Mouse (Mus musculus) neural tube, embryonic 13.5 days (tissue): ENCODE measurements around the gene Myo1h. TPM values are rescaled to one million over a fixed set of nuclear protein-coding genes. Genes with fewer than 3 reads are reported as not detected.

Source experiments
- ATAC-seq: fragments of 200-750 bp; cut with Nextera tagmentation; 2 replicates; pipeline ENCODE4 v1.8.0; 2017; ENCODE audit warnings: low read depth, mild to moderate bottlenecking, moderate TSS enrichment, moderate library complexity
- H3K27ac ChIP-seq: fragments of 300-500 bp; sonication (generic); replicated peaks from 2 replicates; pipeline ENCODE4 v1.5.1; 2015; ENCODE audit warnings: moderate library complexity, mild to moderate bottlenecking, inconsistent platforms
- H3K27me3 ChIP-seq: fragments of 300-500 bp; sonication (generic); 2 replicates; pipeline ENCODE4 v1.6.1; 2015; ENCODE audit warnings: mild to moderate bottlenecking, inconsistent platforms
- H3K36me3 ChIP-seq: fragments of 300-500 bp; sonication (generic); 2 replicates; pipeline ENCODE4 v1.6.1; 2015; ENCODE audit warnings: mild to moderate bottlenecking, inconsistent platforms
- H3K4me1 ChIP-seq: fragments of 300-500 bp; sonication (generic); replicated peaks from 2 replicates; pipeline ENCODE4 v1.6.1; 2015; ENCODE audit warnings: inconsistent platforms
- H3K4me2 ChIP-seq: fragments of 300-500 bp; sonication (generic); 2 replicates; pipeline ENCODE4 v1.6.1; 2015; ENCODE audit warnings: inconsistent platforms, mild to moderate bottlenecking, moderate library complexity
- H3K4me3 ChIP-seq: fragments of 300-500 bp; sonication (generic); 2 replicates; pipeline ENCODE4 v1.5.1; 2015; ENCODE audit warnings: mild to moderate bottlenecking, inconsistent platforms
- H3K9ac ChIP-seq: fragments of 300-500 bp; sonication (generic); 2 replicates; pipeline ENCODE4 v1.6.1; 2015; ENCODE audit warnings: moderate library complexity, mild to moderate bottlenecking, inconsistent platforms
- H3K9me3 ChIP-seq: fragments of 300-500 bp; sonication (generic); 2 replicates; pipeline ENCODE4 v1.6.1; 2016; ENCODE audit warnings: inconsistent platforms
- WGBS: fragments of 180-500 bp; shearing (Covaris S2); methylation state at CpG from one replicate; pipeline ENCODE4 v1.1.7; 2015; 5-methylcytosine and 5-hydroxymethylcytosine counted together
- polyA plus RNA-seq: library from polyadenylated mRNA; unstranded; fragments of >200 nt; fragmentation: Nextera tagmentation; extraction: Ambion mirVana; gene quantifications from 2 replicates; pipeline ENCODE4 v1.2.1, GENCODE M21; 2015

Gene Myo1h
- polyA plus RNA-seq: 0.38 and 0.59 TPM in 2 replicates

- no peak within 1 kb of the TSS for H3K4me3 ChIP-seq
- no peaks in the 10 kb centered on the region for H3K9me3 ChIP-seq
- 0 out of 2 replicates have a peak within 1 kb of the TSS, but pooled peaks have one; percentile 34 for H3K9ac ChIP-seq
- no peak for ATAC-seq
- H3K4me1 ChIP-seq: peaks cover 19% of the 10 kb centered on the region
- H3K36me3 ChIP-seq: no peaks in the 10 kb centered on the region
- no peak within 1 kb of the TSS for H3K27ac ChIP-seq
- 45% methylated on average over 13 of the region's 13 CpGs for WGBS
- H3K27me3 ChIP-seq: peaks cover 89% of the 10 kb centered on the region
- H3K4me2 ChIP-seq: no peak within 1 kb of the TSS
Measured at GRCm38 (mm10) chr5:114288874-114289273, at the start of gene Myo1h. Gene Myo1h, plus strand, starts transcription at chr5:114289166.

DNA sequence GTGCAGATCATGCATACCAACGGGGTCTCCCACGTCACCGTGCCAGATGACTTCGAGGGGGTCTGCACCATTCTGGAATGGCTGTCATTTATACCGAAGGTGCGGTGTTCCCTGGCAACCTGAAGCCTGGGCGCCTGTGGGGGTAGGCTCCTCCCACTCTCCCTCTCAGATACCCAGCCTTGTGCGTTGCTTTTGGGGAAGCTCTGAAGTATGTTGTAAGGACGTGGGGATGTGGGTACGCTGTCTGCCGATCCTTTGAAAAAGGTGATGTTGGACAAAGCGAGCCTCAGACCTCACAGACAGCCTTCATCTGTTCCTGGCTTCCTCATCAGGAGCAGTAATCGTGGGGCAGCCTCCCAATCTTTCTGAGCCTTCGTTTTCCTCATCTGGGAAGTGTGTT, 49.2 kb upstream of the Myo1h start:
- Histone ChIP-seq H3K36me3 (no peaks in the 10 kb centered on the region), H3K4me1 (no peaks in the 10 kb centered on the region), H3K9me3 (no peaks in the 10 kb centered on the region), H3K9ac (no peak overlapping the region), H3K27me3 (no peaks in the 10 kb centered on the region), H3K4me2 (no peak overlapping the region), H3K27ac (no peak overlapping the region), H3K4me3 (no peak overlapping the region)
- 56% methylated on average over 14 of the region's 14 CpGs for WGBS
- ATAC-seq: no peak

DNA sequence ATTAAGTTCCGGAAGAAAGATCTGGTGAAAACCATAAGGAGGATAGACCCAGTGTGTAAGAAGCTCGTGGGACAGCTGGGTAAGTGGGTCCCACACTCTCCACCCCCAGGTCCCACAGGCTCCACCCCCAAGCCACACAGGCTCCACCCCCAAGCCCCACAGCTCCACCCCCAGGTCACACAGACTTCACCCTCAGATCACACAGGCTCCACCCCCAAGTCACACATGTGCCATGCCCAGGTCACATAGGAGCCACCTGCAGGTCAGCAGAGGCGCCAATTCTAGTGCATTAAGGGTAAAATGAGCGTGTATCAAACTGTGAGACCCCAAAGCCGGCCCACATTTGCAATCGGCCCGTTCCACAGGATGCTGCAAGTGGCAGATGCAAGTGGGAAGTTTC, 42.5 kb upstream of the Myo1h start:
- H3K4me1 ChIP-seq: peaks cover 8% of the 10 kb centered on the region
- no peak overlapping the region for H3K9ac ChIP-seq
- no peak overlapping the region for H3K27ac ChIP-seq
- no peaks in the 10 kb centered on the region for H3K9me3 ChIP-seq
- H3K36me3 ChIP-seq: no peaks in the 10 kb centered on the region
- ATAC-seq: no peak
- WGBS: 82% methylated on average over 7 of the region's 7 CpGs
- no peak overlapping the region for H3K4me3 ChIP-seq
- peaks cover 20% of the 10 kb centered on the region; the same call in 1 of the 2 replicates for H3K27me3 ChIP-seq
- no peak overlapping the region for H3K4me2 ChIP-seq

DNA sequence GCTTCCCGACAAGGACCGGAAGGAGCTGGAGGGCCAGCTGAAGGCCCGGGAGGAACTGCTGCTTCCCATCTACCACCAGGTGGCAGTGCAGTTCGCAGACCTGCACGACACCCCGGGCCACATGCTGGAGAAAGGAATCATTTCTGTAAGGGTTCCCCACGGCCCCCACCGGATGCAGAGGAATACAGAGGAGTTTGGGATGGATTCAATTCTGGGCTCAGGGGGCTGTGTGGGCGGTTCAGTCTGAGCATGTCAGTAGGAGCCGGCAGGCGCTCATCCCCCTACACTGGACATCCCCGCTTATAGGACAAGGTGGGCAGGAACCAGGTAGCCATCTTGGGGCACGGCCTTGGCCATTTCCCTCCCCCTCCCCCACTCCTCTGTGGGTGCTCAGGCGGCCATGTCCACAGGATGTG, 40.8 kb upstream of the Myo1h start:
- Histone ChIP-seq H3K36me3 (no peaks in the 10 kb centered on the region), H3K27me3 (peaks cover 31% of the 10 kb centered on the region), H3K9me3 (no peaks in the 10 kb centered on the region), H3K4me2 (peak overlapping the region; percentile 26; the same call in 1 of the 2 replicates), H3K4me1 (peaks cover 8% of the 10 kb centered on the region), H3K27ac (no peak overlapping the region), H3K9ac (peak overlapping the region; percentile 58), H3K4me3 (no peak overlapping the region)
- WGBS: 15% methylated on average over 14 of the region's 14 CpGs
- ATAC-seq: peak; percentile 77

GRCm38 (mm10) chr5:114259495-114259894, 29.5 kb upstream of the Myo1h start:
- Histone ChIP-seq H3K9ac (no peak overlapping the region), H3K27ac (no peak overlapping the region), H3K27me3 (peaks cover 29% of the 10 kb centered on the region), H3K4me1 (peaks cover 8% of the 10 kb centered on the region), H3K36me3 (no peaks in the 10 kb centered on the region), H3K4me2 (no peak overlapping the region), H3K4me3 (no peak overlapping the region), H3K9me3 (no peaks in the 10 kb centered on the region; the same call in 1 of the 2 replicates)
- no peak for ATAC-seq
- 77% methylated on average over 10 of the region's 10 CpGs for WGBS

GRCm38 (mm10) chr5:114261494-114261893, 27.5 kb upstream of the Myo1h start:
- H3K27ac ChIP-seq: no peak overlapping the region
- H3K36me3 ChIP-seq: no peaks in the 10 kb centered on the region
- H3K4me2 ChIP-seq: no peak overlapping the region
- peaks cover 10% of the 10 kb centered on the region for H3K4me1 ChIP-seq
- H3K27me3 ChIP-seq: peaks cover 35% of the 10 kb centered on the region
- no peak overlapping the region for H3K4me3 ChIP-seq
- no peak overlapping the region for H3K9ac ChIP-seq
- H3K9me3 ChIP-seq: no peaks in the 10 kb centered on the region; the same call in 1 of the 2 replicates
- ATAC-seq: no peak

- WGBS: 38% methylated on average over 8 of the region's 8 CpGs
- no peaks in the 10 kb centered on the region for H3K36me3 ChIP-seq
- no peak overlapping the region for H3K9ac ChIP-seq
- H3K4me1 ChIP-seq: peaks cover 10% of the 10 kb centered on the region
- H3K27ac ChIP-seq: no peak overlapping the region
- H3K4me2 ChIP-seq: no peak overlapping the region
- peak; percentile 90 for ATAC-seq
- peaks cover 53% of the 10 kb centered on the region for H3K27me3 ChIP-seq
- no peak overlapping the region for H3K4me3 ChIP-seq
- no peaks in the 10 kb centered on the region; the same call in 1 of the 2 replicates for H3K9me3 ChIP-seq
Measured at GRCm38 (mm10) chr5:114264030-114264459, 24.9 kb upstream of the Myo1h start.

- H3K36me3 ChIP-seq: no peaks in the 10 kb centered on the region
- ATAC-seq: no peak
- H3K9me3 ChIP-seq: no peaks in the 10 kb centered on the region; the same call in 1 of the 2 replicates
- WGBS: 85% methylated on average over 8 of the region's 8 CpGs
- peaks cover 13% of the 10 kb centered on the region for H3K4me1 ChIP-seq
- H3K9ac ChIP-seq: no peak overlapping the region
- H3K27me3 ChIP-seq: peaks cover 60% of the 10 kb centered on the region
- no peak overlapping the region for H3K4me2 ChIP-seq
- no peak overlapping the region for H3K27ac ChIP-seq
- no peak overlapping the region for H3K4me3 ChIP-seq
Measured at GRCm38 (mm10) chr5:114264791-114265190, 24.2 kb upstream of the Myo1h start.

- peaks cover 98% of the 10 kb centered on the region for H3K27me3 ChIP-seq
Measured at GRCm38 (mm10) chr5:114268646-114269045, 20.3 kb upstream of the Myo1h start.

DNA sequence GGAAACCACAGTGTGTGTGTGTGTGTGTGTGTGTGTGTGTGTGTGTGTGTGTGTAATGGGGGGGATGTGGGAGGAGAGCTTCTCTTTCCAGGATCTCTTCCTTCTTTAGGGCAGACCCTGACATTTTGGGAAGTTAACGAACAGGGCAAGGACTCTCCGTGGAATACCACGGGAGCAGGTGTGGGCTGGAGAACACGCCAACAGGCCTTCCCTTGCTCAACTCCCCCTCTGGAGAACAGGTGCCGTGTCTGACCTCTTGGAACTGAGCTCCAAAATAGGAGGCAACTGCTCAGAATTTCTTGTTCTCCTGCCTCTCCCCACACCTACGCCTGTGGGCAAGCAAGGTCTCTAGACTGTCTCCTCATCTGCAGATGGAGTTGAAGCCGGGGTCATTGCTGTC, 19.5 kb upstream of the Myo1h start:
- 74% methylated on average over 7 of the region's 7 CpGs for WGBS
- peaks cover 24% of the 10 kb centered on the region for H3K4me1 ChIP-seq
- no peaks in the 10 kb centered on the region for H3K9me3 ChIP-seq
- H3K27ac ChIP-seq: no peak overlapping the region
- no peak overlapping the region for H3K9ac ChIP-seq
- H3K4me2 ChIP-seq: no peak overlapping the region
- peaks cover 98% of the 10 kb centered on the region for H3K27me3 ChIP-seq
- no peak overlapping the region for H3K4me3 ChIP-seq
- H3K36me3 ChIP-seq: no peaks in the 10 kb centered on the region
- ATAC-seq: no peak

More at GRCm38 (mm10) chr5:114268646-114269045, 20.3 kb upstream of the Myo1h start:
- WGBS: 53% methylated on average over 7 of the region's 7 CpGs
- ATAC-seq: no peak
- H3K4me3 ChIP-seq: no peak overlapping the region
- no peaks in the 10 kb centered on the region for H3K9me3 ChIP-seq
- peaks cover 24% of the 10 kb centered on the region for H3K4me1 ChIP-seq
- no peak overlapping the region for H3K4me2 ChIP-seq
- H3K27ac ChIP-seq: no peak overlapping the region
- H3K36me3 ChIP-seq: no peaks in the 10 kb centered on the region
- no peak overlapping the region for H3K9ac ChIP-seq

GRCm38 (mm10) chr5:114269984-114270383, 19.0 kb upstream of the Myo1h start:
- Histone ChIP-seq H3K9ac (no peak overlapping the region), H3K4me2 (no peak overlapping the region), H3K4me3 (no peak overlapping the region), H3K9me3 (no peaks in the 10 kb centered on the region), H3K27ac (no peak overlapping the region), H3K27me3 (peaks cover 98% of the 10 kb centered on the region), H3K36me3 (no peaks in the 10 kb centered on the region), H3K4me1 (peaks cover 24% of the 10 kb centered on the region)
- 13% methylated on average over 12 of the region's 12 CpGs for WGBS
- no peak for ATAC-seq

DNA sequence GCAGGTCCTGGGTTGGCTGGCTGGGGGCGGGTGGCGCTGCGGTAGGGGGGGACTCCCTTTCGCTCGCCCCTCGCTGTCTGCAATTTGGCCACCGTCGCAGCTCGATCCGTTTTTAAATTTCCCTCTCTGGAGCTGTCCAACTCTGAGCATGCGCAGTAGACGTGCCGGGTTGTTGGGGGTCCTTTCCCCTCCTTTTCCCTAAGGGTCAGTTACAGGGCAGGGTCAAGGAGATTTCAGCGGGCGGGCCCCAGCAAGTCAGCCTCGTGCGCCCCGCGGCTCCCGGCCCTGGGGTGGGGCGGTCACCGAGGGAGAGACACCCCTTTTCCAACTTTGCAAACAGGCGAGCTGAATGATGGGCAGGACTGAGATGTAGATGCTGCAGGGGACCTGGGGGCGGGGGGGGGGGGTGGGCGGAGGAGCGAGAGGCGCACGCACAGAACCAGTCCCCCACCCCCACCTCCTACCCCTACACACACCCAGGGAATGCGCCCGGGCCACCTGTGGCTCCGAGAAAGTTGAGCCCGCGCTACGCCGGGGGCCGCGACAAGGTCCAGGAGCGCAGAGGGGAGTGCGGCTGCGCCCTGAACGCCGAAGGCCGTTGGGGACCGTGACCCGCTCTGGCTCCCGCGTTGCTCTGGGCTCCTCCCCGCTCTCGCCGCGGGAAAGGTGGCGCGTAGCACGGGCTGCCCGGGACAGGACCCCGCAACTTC, 15.1 kb upstream of the Myo1h start, which contains the start of gene Foxn4:
Foxn4 (minus strand) TSS at position 115 of the 710 bp plus-strand sequence.
- Histone ChIP-seq H3K9me3 (no peaks in the 10 kb centered on the region), H3K4me3 (peak within 1 kb of the TSS; percentile 28), H3K27ac (no peak within 1 kb of the TSS), H3K4me1 (peaks cover 35% of the 10 kb centered on the region), H3K9ac (no peak within 1 kb of the TSS), H3K27me3 (peaks cover 100% of the 10 kb centered on the region), H3K36me3 (no peaks in the 10 kb centered on the region), H3K4me2 (peak within 1 kb of the TSS; percentile 53)
- ATAC-seq: no peak
- WGBS: under 1% methylated on average over 37 of the region's 56 CpGs
